Mouse (Mus musculus): ENCODE data around the gene Adcy3.

The Adcy3 gene
- long read RNA-seq, experiment 1, partial matches to known transcripts: 6 of 14 reads
- long read RNA-seq, experiment 1, other reads (novel, unspliced or antisense): 8 of 14 reads
- long read RNA-seq, experiment 2, partial matches to known transcripts: 6 of 14 reads
- long read RNA-seq, experiment 2, other reads (novel, unspliced or antisense): 8 of 14 reads

DNA sequence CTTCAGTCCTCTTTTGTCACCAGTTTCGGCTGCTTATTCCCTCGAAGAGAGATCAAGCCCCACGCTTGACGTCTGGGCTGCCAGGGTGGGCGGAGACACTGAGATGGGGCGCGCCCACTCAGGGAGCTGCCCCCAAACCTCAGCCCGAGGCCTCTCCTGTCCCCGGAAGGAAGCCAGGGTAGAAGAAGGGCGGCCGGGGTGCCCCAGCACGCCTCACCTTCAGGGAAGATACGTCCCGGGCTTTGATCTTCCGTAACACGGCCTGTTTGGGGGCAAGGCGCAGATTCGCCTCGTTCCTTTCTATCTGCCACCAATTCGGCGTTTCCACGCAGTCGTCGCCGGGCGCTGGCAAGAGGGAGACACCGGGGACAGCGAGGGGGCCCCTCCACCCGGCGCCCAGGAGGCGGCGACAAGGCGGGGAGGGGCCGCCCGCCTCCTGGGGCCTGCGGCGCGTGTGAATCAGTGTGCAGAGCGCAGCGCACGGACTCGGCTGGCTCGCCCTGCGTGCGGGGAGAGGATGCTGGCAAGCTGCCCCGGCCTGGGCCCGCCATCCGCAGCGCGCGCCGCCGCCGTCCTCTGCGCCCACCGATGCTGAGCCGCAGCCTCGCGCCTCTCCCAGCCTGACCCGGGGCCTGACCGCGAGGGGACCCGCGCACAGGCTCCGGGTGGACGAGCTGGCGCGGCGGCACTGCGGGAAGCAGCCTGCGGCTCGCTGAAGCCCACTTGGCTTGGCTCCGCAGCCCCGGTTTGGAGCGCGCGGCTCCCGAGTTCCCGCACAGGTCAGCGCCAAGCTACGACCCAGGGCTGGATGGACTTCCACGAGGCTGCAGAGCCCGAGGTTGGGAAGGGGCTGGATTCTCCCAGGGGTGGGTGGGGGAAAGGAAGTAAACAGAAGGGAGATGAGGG, at the start of gene Adcy3:
Gene Adcy3, plus strand, starts transcription at position 163 of the 906 bp plus-strand sequence.
- intact Hi-C loops (cut with DNase I): no loop called here

DNA sequence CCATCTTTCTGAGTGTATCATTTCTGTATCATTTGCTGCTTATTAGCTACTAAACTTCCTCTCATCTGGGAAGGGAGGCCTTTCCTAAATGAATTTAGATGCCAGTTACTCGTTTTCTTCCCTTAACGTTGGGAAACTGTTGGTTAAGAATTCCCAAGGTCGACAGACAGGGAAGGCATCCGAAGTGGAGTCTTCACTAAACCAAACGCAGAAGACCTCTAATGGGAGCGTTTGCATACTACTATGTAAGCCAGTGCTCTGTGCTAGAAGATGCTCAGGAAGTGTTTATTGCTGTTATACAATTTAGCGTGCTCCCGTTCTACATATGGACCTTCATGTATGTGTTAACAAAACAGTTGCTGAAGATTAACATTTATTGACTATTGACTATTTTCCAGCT, 49.5 kb upstream of the Adcy3 start:
- intact Hi-C loops (cut with DNase I): loop anchor here (5.0 kb wide), 1 partner anchor 421 kb away; no protein-coding TSS in a partner anchor

DNA sequence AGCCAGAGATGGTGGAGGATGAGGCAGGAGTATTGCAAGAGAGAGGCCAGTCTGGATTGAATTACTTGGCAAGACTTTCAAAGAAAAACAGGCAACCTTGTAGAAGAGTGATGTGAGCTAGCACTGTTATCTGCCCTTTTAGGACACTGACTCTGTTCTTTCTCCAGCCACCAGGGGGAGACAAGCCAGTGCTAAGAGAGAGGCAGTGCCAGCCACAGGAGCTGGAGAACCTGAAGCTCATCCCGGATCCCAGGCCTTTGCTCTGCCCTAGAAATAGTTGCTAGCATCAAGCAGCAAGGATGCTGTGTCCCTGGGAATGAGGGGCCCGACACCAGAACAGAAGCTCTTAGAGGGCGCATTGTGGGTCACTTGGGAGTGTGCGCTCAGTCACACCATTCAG, 25.5 kb upstream of the Adcy3 start:
- intact Hi-C loops (cut with DNase I): loop anchor here (5.0 kb wide), 1 partner anchor 440 kb away; no protein-coding TSS in a partner anchor

DNA sequence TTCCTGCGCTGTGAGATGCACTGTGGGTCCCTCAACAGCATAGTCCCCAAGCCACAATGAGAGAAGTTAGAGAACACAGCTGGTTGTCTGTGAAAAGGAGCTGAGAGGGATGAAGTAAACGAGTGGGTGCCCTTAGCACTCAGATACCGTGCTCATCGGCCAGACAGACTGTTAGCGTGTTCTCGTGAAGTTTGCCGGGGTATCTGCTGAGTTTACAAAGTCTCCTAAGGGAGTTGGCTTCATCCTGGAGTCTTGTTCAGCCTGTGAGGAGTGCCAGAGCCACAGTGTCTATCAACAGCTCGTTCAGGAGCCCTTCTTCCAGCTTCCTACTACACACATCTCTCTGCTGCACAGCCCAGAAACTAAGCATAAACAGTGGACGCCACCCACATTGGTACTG, 16.8 kb upstream of the Adcy3 start:
- intact Hi-C loops (cut with DNase I): no loop called here

DNA sequence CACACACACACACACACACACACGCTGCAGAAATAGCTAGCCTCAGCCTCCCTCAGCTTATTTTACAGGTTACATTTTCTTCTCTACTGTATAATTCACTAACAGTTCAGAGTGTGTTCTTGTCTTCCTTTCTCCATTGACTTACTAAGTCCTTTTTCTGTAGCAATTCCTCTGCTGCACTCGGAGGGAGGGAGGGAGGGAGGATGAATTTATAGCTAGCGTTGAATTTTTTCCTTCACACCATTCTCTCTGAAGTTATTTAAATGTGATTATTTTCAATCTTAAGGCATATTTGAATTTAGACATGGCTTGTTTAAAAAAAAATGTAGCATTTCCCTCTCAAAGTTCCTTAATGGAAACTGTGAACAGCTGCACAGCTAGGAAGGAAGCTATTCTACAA, 15.8 kb upstream of the Adcy3 start:
- intact Hi-C loops (cut with DNase I): no loop called here

DNA sequence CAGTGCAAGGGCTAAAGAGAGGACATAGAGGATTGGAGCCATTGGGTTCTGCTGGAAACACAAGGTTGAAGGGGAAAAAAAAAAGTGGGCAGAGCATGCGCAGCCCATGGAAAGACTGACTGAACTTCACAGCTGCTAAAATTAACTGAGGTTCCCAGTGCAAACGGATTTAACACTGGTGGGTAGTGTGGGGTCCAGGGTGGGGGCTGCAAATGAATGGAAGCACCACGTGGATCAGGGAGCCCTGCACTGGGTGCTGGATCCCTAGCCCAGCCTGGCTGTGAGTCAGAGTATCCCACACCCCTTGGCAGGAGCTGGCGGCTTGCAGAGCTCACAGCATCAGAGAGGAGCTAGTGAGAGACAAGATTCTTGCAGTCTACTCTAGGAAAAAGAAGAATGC, 15.3 kb upstream of the Adcy3 start:
- intact Hi-C loops (cut with DNase I): no loop called here

DNA sequence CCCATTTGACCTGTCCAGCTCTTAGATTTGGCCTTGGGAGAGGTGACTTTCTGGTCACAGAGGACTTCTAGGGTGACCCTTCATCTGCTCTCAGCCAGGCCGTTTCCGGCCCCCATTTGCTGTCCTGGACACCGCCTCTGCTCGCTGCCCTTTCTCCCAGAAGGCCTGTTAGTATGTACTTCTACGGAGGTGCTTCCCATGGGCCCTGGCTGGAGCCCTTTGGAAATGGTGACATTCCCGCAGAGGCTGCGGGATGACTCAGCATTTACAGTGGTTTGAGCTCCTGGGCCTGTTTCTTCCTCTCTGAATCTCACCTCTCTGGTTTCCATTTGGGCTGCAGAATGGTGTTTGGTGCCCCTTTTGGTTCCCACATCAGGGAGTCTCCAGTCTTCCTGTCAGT, 5.6 kb upstream of the Adcy3 start:
- intact Hi-C loops (cut with DNase I): no loop called here

DNA sequence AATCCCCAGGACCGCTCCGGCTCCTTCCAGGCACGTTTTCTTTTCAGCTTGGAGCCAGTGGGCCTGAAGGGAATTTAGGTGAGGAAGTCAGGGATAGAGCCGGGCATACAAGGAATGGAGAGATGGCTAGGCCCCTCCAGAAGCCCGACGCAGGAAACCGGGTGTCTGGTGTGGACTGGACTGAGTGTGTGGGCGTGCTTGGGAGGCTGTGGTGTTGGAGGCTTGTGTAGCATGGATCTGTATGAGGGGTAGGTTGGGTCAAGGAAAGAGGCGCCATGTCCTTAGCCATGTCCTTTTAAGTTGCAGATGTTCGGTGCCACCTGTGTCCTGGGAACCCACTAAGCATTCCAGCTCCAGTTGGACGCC, 927 bp downstream of the Adcy3 start:
- intact Hi-C loops (cut with DNase I): no loop called here

DNA sequence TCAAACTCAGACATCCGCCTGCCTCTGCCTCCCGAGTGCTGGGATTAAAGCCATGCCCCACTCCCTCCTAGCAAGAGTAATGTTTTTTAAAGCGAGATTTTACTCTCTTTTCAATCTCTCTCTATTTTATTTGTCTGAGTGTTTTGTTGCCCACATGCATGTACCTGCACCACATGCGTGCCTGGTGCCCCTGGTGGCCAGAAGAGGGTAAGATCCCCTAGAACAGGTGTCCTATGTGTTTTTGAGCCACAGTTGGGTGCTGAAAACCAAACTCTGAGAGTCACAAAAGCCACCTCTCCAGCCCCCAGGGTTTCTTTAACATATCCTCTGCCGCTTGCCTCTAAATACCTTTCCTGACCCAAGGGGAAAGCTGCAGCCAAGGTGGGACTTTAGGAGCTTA, 10.3 kb downstream of the Adcy3 start:
- intact Hi-C loops (cut with DNase I): no loop called here

DNA sequence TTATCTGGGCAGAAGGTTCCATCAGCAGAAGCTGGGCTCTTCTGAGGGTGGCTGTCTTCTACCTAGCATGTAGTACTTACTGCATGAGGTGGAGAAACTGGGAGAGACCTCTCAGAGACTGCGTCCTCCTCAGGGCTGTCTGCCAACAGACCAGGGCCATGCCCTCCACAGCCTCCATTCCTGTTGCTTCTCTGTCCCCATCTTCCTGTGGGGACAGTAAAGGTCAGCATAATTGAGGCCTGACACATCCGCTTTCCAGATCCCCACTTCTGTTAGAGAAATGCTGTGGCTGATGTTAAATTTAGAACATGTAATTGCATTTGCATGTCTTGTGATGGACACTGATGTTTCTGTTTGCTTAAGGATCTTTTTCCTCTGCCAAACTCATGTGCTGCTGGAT, 18.0 kb downstream of the Adcy3 start:
- intact Hi-C loops (cut with DNase I): no loop called here

DNA sequence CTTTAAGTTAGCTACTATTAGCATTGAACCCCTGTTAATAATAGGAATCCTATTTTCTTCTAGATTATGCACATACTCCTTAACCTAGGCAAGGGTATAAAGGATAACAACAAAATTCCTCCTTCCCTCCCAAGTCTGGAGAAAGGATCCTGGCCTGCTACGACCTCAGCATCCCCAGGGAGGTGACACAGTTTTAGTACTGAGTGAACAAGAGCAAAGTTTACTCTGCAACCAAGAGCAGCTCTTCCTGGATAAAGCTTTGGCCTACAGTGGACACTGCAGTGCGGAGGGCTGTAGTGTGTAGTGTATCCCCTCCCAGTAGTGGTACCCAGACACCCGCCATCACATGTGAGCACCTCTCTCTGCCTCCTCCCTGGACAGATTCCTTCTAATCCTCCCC, 19.1 kb downstream of the Adcy3 start:
- intact Hi-C loops (cut with DNase I): no loop called here

DNA sequence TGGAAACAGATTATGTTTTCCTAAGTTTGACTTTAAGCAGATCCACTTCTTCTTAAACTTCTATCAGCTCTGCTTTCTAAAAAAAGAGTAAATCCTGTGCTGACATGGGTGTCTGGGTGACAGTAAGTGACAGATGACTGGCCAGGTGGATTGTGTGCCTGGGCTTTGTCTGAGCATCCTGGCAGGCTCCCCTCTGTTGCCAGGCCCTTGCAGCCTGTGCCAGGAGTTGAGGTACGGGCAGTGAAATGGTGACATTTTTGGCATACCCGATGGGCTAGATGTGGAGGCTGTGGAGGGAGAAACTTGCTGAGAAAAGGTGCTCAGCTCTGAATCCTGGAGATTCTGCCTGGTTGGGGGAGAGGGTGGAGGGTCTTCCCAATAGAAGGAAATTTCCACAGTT, 24.6 kb downstream of the Adcy3 start:
- intact Hi-C loops (cut with DNase I): no loop called here

DNA sequence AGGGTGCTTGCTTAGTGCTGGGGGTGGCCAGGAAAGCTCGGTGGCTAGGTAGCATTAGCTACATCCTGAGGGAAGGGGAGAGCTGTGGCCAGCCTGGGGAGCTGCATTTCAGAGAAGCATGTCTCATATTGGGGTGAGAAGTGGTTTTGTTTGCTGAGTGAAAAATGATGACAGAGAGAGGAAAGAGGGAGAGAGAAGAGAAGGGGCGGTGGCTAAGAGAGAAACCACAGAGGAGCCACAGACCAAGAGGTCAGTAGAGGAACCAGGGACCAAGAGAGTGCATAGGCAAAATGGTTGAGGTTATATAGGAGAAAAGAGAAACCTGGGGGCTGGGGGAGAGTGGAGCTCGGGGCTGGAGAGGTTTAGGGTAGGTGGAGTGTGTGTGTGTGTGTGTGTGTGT, 25.3 kb downstream of the Adcy3 start:
- intact Hi-C loops (cut with DNase I): no loop called here

DNA sequence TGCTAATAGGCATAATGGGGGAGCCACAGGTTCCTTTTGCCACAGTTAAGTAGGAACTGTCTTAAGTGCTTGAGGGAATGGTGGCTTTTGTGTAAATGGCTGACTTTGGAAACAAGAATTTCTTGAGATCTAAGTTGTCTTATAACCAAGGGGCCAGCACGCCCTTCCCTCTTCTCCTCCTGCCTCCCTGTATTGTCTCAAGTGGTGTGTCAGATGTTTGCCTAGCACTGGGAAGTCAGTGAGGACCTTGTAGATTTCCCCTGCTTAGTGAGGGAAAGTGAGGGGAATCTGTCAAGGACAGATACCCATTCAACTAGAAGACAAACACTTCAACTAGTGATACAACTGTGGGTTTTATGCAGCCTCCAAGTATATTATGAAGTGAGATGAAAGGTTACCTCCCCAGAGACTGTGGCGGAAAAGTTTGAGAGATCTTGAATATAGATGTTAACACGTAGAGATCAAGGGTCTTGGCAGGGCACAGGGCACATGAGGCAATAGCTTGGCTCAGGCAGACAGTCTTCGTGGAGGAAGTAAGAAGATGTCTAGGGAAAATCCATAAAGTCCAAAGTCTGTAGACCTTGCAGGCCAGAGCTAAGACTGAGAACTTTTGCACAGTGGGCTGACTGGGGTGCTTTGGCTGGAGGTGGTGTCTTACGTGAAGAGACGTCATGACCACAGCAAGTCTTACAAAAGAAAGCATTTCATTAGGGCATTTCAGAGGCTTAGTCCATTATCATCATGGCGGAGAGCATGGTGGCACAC, 26.1 kb downstream of the Adcy3 start:
- intact Hi-C loops (cut with DNase I): no loop called here

DNA sequence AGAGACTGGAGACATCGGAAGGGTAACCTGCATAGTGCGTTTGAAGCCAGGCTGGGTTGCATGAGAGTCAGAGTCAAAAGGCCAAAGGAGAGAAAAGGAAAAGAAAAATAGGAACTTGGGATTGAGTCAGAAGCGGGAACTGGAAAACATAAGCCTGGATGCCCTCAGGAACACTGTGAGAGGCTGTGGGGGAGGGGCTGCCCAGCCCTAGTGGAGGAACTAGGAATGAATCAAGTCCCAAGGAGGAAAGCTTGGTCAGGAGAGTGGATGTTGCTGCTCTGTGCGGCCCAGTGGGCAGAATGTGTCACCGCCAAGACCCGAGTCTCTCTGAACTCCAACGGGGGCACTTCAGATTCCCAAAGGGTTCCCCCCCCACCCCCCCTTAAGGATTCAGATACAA, 27.4 kb downstream of the Adcy3 start:
- intact Hi-C loops (cut with DNase I): no loop called here

DNA sequence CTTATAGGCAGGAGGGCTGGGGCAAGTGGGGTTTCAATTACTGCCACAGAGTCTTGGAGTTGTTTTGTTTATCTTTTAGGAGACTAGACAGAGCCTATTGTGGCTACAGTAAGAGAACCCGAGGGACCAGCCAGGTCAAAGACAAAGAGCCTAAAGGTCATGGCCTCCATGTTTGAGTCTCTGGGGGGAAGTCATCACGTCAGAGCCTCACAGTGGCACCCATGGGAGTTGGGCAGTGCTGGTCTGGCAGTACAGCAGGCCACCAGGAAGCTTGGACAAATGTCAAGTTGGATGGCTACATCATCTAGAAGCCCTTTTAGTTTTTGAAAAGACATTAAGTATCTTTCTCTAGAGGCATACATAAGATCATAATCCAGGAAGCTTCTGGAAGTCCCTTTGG, 30.0 kb downstream of the Adcy3 start:
- intact Hi-C loops (cut with DNase I): no loop called here

DNA sequence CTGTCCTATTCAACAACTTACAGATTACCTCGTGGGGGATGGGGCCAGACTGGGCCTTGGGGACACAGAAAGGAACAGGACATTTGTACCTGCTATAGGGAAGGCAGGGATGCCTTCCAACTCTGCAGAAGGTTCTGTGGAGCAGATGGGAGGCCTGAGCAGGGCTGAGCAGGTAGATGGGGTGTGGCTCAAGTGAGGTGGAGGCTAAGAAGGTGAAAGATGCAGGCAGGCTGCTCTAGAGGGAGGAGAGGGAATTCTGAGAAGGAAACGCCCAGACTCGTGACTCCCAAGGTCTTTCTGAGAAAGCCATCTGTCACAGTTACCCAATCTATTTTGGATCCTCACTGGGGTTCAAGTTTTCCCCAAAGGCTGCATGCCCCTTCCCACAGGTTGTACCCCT, 34.1 kb downstream of the Adcy3 start:
- intact Hi-C loops (cut with DNase I): no loop called here

DNA sequence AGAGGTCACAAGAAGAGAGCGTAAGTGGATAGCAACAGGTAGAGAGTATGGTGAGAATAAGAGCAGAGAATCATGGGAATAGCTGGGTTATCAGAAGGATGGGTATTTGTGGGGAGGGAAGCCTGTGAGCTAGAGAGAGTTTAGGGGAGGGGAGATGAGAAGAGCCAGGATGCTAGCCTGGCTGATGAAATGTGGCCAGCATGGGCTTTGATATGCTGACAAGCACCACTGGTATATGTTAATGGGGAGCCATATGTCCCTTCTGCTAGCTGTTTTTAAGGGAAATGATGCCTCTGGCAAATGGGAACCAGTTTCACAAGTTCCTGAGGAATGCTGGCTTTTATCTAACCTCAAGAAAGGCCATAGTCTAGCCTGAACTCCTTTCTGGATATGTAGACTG, 36.2 kb downstream of the Adcy3 start:
- intact Hi-C loops (cut with DNase I): no loop called here

DNA sequence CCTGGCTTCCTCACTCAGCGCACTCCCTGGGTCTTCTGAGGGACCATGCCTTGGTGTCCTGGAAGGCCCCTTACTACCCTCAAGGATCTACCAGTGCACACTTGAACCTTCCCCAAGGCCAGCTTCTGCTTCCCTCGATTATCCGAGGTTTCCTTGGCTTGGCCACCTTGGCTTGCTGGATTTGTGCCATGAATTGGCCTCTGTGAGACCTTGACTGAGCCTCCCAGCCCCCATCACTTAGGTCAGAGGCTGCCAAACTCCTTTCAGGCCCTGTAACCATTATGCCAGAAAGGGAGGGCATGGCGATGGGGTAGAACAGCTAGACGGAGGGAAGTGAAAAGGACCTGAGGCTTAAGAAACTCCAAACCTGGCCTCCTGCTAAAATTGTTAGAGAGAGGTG, 36.7 kb downstream of the Adcy3 start:
- intact Hi-C loops (cut with DNase I): no loop called here

DNA sequence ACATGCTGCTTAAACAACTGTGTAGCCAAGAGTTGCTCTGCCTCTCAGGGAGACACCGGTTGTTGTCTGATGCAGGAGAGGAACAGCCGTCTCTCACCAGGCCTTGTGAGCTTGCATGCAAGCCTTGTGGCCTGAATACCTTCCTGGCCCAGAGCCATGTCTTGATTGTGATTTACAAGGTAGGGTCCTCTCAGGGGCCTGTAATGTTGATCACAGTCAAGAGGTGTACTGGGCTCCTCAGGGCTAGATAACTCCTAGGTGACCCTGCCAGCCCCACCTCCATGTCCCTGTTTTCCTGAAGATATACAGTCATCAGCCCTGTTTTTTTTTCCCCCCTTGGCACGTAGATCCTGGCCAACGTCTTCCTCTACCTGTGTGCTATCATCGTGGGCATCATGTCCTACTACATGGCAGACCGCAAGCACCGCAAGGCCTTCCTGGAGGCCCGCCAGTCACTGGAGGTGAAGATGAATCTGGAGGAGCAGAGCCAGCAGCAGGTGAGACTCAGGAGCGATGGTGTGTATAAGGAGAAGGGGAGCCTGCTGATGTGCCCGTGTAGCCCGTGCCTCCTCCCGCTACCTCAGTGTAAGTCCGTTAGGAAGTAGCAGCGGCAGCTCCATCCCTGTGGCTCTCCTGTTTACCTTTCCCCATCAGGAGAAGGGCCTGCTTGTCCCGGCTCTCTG, 40.3 kb downstream of the Adcy3 start:
- intact Hi-C loops (cut with DNase I): no loop called here

DNA sequence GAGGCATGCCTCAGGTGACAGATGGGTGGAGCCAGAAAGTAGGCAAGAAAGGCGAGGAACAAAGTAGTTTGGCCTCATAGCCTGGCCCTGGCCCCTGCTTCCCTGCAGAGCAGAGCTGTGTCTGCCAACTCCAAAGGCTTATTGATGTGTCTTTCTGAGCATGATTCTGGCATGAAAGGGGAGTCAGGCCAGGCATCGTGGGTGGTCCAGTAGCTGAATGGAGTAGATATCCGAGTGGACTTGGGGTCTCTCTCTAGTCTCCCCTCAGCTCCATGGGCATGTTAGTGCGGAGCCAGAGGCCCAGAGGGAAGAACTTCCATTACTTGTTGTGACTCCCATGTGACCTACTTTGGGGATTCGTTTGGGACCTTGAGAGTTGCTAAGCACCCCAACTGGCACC, 45.9 kb downstream of the Adcy3 start:
- intact Hi-C loops (cut with DNase I): no loop called here

Measured in adrenal gland (tissue).